Mouse (Mus musculus): ENCODE data around the gene Art5.

GRCm38 (mm10) chr7:102082816-102083215 is 26.5 kb downstream of the Art5 start, which contains the start of gene Trpc2:
- TF ChIP-seq POLR2A (IDR thresholded peaks at IDR 0.05; ENCODE audit: low read depth, low read length): no peak
- no peak for TF ChIP-seq CTCF (IDR thresholded peaks at IDR 0.05; ENCODE audit: borderline replicate concordance, insufficient read depth, low read length)
